Mouse (Mus musculus) erythroblast, embryonic 14.5 days (primary cell): Measurements from ENCODE around the gene 6330403K07Rik.

ENCODE experiments used
- GATA1 ChIP-seq: IDR thresholded peaks from 2 replicates; pipeline ENCODE4 v1.6.1; 2012; ENCODE audit warnings: low read length, inconsistent platforms, mixed read lengths
- TAL1 ChIP-seq: IDR thresholded peaks from 3 replicates; pipeline ENCODE4 v1.6.1; 2012; ENCODE audit warnings: low read length, inconsistent platforms, mixed read lengths

- no peak for TF ChIP-seq GATA1
- TF ChIP-seq TAL1: no peak
Measured at GRCm38 (mm10) chr11:71012743-71013142, 20.6 kb downstream of the 6330403K07Rik start.
